Mouse (Mus musculus) embryonic facial prominence, embryonic 15.5 days (tissue): ENCODE measurements at regions not wholly inside any gene's neighbourhood (a gene's known extent, or its start where the extent isn't known, plus 50 kb on each side); places are given as distances from the start of the nearest gene placed in this dataset.

Experiments used
- ATAC-seq: fragments of 200-750 bp; cut with Nextera tagmentation; 2 replicates; pipeline ENCODE4 v1.8.0; 2017; ENCODE audit warnings: low read depth, moderate TSS enrichment; ENCODE audit not compliant: insufficient number of reproducible peaks, low FRiP score, low TSS enrichment
- H3K27ac ChIP-seq: fragments of 300-500 bp; sonication (generic); replicated peaks from 2 replicates; pipeline ENCODE4 v1.5.1; 2015; ENCODE audit warnings: mild to moderate bottlenecking, inconsistent platforms
- H3K27me3 ChIP-seq: fragments of 300-500 bp; sonication (generic); 2 replicates; pipeline ENCODE4 v1.6.1; 2015; ENCODE audit warnings: inconsistent platforms
- H3K36me3 ChIP-seq: fragments of 300-500 bp; sonication (generic); 2 replicates; pipeline ENCODE4 v1.6.1; 2015; ENCODE audit warnings: mild to moderate bottlenecking, inconsistent platforms
- H3K4me1 ChIP-seq: fragments of 300-500 bp; sonication (generic); 2 replicates; pipeline ENCODE4 v1.6.1; 2015; ENCODE audit warnings: inconsistent platforms
- H3K4me2 ChIP-seq: fragments of 300-500 bp; sonication (generic); replicated peaks from 2 replicates; pipeline ENCODE4 v1.6.1; 2015; ENCODE audit warnings: mild to moderate bottlenecking, inconsistent platforms
- H3K4me3 ChIP-seq: fragments of 300-500 bp; sonication (generic); replicated peaks from 2 replicates; pipeline ENCODE4 v1.5.1; 2015; ENCODE audit warnings: mild to moderate bottlenecking, inconsistent platforms
- H3K9ac ChIP-seq: fragments of 300-500 bp; sonication (generic); 2 replicates; pipeline ENCODE4 v1.6.1; 2015; ENCODE audit warnings: inconsistent platforms
- H3K9me3 ChIP-seq: fragments of 300-500 bp; sonication (generic); replicated peaks from 2 replicates; pipeline ENCODE4 v1.6.1; 2016; ENCODE audit warnings: inconsistent platforms
- WGBS: fragments of 180-500 bp; shearing (Covaris S2); methylation state at CpG from one replicate; pipeline ENCODE4 v1.1.7; 2015; 5-methylcytosine and 5-hydroxymethylcytosine counted together

GRCm38 (mm10) chr4:25432203-25432602 is 150.6 kb upstream of the Ufl1 start:
- WGBS, result 81% methylated on average over 8 of the region's 8 CpGs
- H3K4me3 ChIP-seq, result no peak overlapping the region
- ATAC-seq, result peak; percentile 34; the same call in 1 of the 2 replicates
- H3K9me3 ChIP-seq, result no peaks in the 10 kb centered on the region
- no peaks in the 10 kb centered on the region for H3K27me3 ChIP-seq
- no peak overlapping the region for H3K27ac ChIP-seq
- no peaks in the 10 kb centered on the region for H3K36me3 ChIP-seq
- no peak overlapping the region for H3K4me2 ChIP-seq
- H3K4me1 ChIP-seq, result no peaks in the 10 kb centered on the region
- no peak overlapping the region for H3K9ac ChIP-seq

GRCm38 (mm10) chr4:25416330-25416729 is 134.7 kb upstream of the Ufl1 start:
- Histone ChIP-seq H3K36me3 (no peaks in the 10 kb centered on the region), H3K27ac (no peak overlapping the region), H3K9me3 (no peaks in the 10 kb centered on the region), H3K4me1 (no peaks in the 10 kb centered on the region), H3K4me2 (no peak overlapping the region), H3K27me3 (no peaks in the 10 kb centered on the region), H3K9ac (no peak overlapping the region), H3K4me3 (no peak overlapping the region)
- 80% methylated on average over 2 of the region's 2 CpGs for WGBS
- ATAC-seq, result no peak

GRCm38 (mm10) chr4:25410440-25410839 is 128.8 kb upstream of the Ufl1 start:
- WGBS, result 48% methylated on average over 4 of the region's 4 CpGs
- Histone ChIP-seq H3K27ac (no peak overlapping the region), H3K4me2 (no peak overlapping the region), H3K9ac (no peak overlapping the region), H3K36me3 (no peaks in the 10 kb centered on the region), H3K9me3 (no peaks in the 10 kb centered on the region), H3K4me1 (peaks cover 13% of the 10 kb centered on the region), H3K4me3 (no peak overlapping the region), H3K27me3 (no peaks in the 10 kb centered on the region)
- ATAC-seq, result no peak

GRCm38 (mm10) chr4:25408696-25409448 is 127.3 kb upstream of the Ufl1 start:
- WGBS, result 16% methylated on average over 3 of the region's 3 CpGs
- H3K27me3 ChIP-seq, result no peaks in the 10 kb centered on the region
- H3K36me3 ChIP-seq, result no peaks in the 10 kb centered on the region
- no peak overlapping the region for H3K4me2 ChIP-seq
- no peak overlapping the region for H3K9ac ChIP-seq
- H3K4me3 ChIP-seq, result no peak overlapping the region
- peak; percentile 67 for ATAC-seq
- no peak overlapping the region for H3K27ac ChIP-seq
- peaks cover 13% of the 10 kb centered on the region for H3K4me1 ChIP-seq
- H3K9me3 ChIP-seq, result no peaks in the 10 kb centered on the region

- no peaks in the 10 kb centered on the region for H3K36me3 ChIP-seq
- ATAC-seq, result no peak
- no peak overlapping the region for H3K27ac ChIP-seq
- WGBS, result 57% methylated on average over 4 of the region's 4 CpGs
- H3K9ac ChIP-seq, result no peak overlapping the region
- peaks cover 13% of the 10 kb centered on the region for H3K4me1 ChIP-seq
- no peak overlapping the region for H3K4me3 ChIP-seq
- no peaks in the 10 kb centered on the region for H3K9me3 ChIP-seq
- no peak overlapping the region for H3K4me2 ChIP-seq
- no peaks in the 10 kb centered on the region for H3K27me3 ChIP-seq
Measured at GRCm38 (mm10) chr4:25407842-25408241, 126.2 kb upstream of the Ufl1 start.

- no peaks in the 10 kb centered on the region for H3K9me3 ChIP-seq
- no peak overlapping the region for H3K9ac ChIP-seq
- no peaks in the 10 kb centered on the region for H3K36me3 ChIP-seq
- no peak overlapping the region for H3K27ac ChIP-seq
- H3K4me3 ChIP-seq, result no peak overlapping the region
- H3K4me1 ChIP-seq, result no peaks in the 10 kb centered on the region
- no peak overlapping the region for H3K4me2 ChIP-seq
- ATAC-seq, result no peak
- H3K27me3 ChIP-seq, result no peaks in the 10 kb centered on the region
- 60% methylated on average over 5 of the region's 5 CpGs for WGBS
Measured at GRCm38 (mm10) chr4:25389542-25389941, 107.9 kb upstream of the Ufl1 start.

- Histone ChIP-seq H3K4me2 (no peak overlapping the region), H3K9me3 (no peaks in the 10 kb centered on the region), H3K36me3 (no peaks in the 10 kb centered on the region), H3K27ac (no peak overlapping the region), H3K4me1 (no peaks in the 10 kb centered on the region), H3K27me3 (no peaks in the 10 kb centered on the region), H3K4me3 (no peak overlapping the region), H3K9ac (no peak overlapping the region)
- WGBS, result 78% methylated on average over 4 of the region's 4 CpGs
- no peak for ATAC-seq
Measured at GRCm38 (mm10) chr4:25372041-25372440, 90.4 kb upstream of the Ufl1 start.

- Histone ChIP-seq H3K4me1 (no peaks in the 10 kb centered on the region), H3K36me3 (no peaks in the 10 kb centered on the region), H3K27ac (no peak overlapping the region), H3K27me3 (no peaks in the 10 kb centered on the region), H3K9me3 (no peaks in the 10 kb centered on the region), H3K9ac (no peak overlapping the region), H3K4me3 (no peak overlapping the region), H3K4me2 (no peak overlapping the region)
- no peak for ATAC-seq
Measured at GRCm38 (mm10) chr4:25364402-25364801, 82.8 kb upstream of the Ufl1 start.

- no peaks in the 10 kb centered on the region for H3K9me3 ChIP-seq
- H3K4me1 ChIP-seq, result no peaks in the 10 kb centered on the region
- H3K4me3 ChIP-seq, result no peak overlapping the region
- WGBS, result 85% methylated on average over 1 of the region's 1 CpGs
- no peak overlapping the region for H3K9ac ChIP-seq
- H3K4me2 ChIP-seq, result no peak overlapping the region
- ATAC-seq, result no peak
- no peak overlapping the region for H3K27ac ChIP-seq
- H3K27me3 ChIP-seq, result no peaks in the 10 kb centered on the region
- H3K36me3 ChIP-seq, result no peaks in the 10 kb centered on the region
Measured at GRCm38 (mm10) chr4:25337638-25338037, 56.0 kb upstream of the Ufl1 start.
